Mouse (Mus musculus) right cerebral cortex, postnatal 14 days (tissue): ENCODE results near the gene Ep400.

Source experiments
- DNase-seq: peaks from one replicate; pipeline ENCODE4 v3.0.0; 2022

Ep400 gene

GRCm38 (mm10) chr5:110659682-110660081, 110.8 kb downstream of the Ep400 start:
- no peak for DNase-seq

DNA sequence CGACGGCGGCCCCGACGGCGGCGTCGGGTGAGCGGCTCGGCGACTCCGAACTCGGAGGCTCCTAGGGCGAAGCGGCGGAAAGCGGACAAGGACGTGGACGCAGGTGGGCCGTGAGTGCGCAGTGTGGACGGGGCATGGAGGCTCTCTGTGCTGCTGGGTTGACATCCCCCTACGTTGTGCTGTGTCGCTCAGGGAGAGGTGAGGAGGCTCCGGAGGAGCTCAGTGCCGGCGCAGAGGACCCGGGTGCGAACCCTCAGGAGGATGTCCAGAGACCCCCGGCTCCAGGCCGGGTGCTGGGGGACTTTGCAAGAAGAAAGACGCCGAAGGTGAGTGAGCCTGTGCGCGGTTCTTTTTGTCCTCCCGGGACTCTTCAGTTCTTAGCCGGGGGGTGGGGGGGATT, 116.8 kb downstream of the Ep400 start:
- DNase-seq: no peak

DNA sequence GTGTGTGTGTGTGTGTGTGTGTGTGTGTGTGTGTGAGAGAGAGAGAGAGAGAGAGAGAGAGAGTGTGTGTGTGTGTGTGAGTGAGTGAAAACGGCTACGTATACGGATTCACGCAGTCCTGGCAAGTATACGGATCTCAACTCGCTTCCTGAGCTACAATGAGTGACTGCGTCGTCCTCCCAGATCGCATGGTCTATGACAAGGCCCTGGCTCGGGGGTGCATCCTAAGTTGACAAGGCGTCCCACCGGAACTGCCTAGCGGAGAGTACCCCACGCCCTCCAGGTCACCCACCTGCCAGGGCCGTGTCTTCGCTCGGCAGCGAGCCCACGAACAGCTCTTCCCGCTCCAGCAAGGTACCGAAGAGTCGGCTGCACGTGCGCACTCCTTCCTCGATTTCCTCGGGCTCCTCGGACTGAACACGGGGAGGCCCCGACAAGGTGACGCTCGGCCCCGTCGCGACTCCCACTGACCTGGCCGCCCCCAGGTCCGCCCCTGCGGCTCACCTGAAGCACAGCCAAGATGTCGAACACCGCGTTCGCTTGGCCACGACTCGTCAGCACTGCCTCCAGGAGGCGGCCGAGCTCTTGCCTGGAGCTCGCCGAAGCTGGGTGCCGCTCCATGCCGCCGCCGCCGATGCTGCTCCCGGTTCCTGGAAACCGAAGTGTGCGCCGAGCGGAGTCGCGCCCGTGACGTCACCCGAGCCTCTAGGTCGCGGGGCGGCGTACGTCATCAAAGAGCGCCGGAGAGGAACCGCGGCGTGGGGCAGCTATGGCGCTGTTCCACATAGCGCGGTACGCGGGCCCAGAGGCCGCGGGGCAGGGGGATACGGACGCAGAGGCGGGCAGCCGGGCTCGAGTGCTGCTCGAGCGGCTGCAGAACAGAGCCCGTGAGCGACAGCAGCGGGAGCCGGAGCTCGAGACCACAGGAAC, 117.5 kb downstream of the Ep400 start, which contains the start of the genes Noc4l and Ddx51:
Gene Noc4l (minus strand): TSS at position 699 of the 930 bp plus-strand sequence.
Gene Ddx51 (plus strand): TSS at position 733 of the 930 bp plus-strand sequence.
- DNase-seq: peak; percentile 100

- DNase-seq: no peak
Measured at GRCm38 (mm10) chr5:110646377-110646776, 124.1 kb downstream of the Ep400 start.

DNA sequence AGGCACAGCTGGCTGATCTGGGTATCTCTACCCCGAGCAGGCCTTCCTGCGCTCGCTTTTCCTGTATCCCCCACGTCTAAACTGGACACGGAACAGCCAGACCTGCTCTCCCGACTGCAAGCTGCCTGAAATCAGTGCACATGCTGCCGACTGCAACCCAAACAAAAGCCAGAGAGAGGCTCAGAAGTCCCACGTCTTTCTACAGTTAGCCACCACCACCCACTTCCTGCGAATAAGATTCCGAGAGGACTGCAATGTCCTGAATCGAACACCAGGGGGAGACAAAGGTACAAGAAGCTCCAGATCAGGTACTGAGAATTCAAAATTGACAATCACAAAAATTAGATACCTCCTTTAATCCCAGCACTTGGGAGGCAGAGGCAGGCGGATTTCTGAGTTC, 131.1 kb downstream of the Ep400 start:
- DNase-seq: peak; percentile 68

- DNase-seq: no peak
Measured at GRCm38 (mm10) chr5:110638306-110639074, 132.0 kb downstream of the Ep400 start.

DNA sequence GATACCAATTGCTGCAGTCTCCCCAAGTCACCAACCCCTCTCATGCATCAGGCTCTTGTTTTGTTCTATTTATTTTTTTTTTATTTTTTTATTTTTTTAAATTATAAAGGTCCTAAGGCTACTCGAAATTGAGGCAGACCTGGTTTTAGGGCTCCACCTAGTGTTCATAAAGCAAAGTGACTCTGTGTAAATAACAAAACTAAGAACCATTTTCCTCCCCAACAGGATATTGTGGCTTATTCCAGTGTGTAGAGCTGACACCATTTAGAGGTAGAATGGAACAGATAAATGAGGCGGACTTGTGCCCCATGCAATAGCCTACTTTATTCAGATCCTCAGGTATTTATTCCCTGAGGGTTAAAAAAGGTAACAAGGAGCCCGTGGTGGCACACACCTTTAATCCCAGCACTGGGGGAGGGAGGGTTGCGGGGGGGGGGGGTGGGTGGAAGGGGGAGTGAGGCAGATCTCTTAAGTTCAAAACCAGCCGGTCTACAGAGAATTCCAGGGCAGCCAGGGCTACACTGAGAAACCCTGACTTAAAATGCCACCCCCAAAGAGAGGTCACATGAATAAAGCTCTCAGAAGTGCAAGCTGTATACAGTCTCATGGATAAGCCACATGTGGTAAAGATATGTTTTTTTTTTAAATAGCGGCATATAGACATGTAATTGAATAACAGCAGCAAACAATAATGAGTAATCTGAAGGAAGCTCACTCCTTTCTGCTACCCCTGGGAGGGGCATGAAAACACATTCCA, 134.4 kb downstream of the Ep400 start:
- DNase-seq: no peak

DNA sequence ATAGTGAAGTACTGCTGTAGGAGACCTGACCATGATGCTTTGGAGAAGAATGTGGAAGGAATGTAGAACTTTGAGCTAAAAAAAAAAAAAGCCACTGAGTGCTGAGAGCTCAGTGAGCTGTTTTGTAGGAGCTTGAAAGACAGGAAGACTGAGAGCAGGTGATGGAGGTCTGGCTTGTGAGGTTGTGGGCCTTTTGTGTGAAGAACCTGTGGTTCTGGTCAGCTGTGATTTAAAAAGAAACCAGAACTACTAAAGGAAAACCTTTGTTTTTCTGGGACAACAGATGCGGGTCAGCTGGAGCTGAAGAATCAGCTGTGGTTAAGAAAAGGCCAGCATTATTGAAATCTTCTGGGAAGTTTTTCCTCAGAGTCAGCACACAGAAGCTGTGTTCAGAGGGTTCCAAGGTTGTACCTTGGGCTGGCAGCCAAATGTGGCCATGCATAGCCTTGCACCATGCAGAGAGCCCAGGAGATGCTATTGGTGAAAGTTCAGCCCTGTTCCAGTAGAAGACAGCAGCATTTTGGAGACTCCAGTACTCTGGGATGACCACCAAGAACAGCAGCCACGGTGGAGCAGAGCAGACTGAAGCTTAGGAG, 140.9 kb downstream of the Ep400 start:
- DNase-seq: no peak

DNA sequence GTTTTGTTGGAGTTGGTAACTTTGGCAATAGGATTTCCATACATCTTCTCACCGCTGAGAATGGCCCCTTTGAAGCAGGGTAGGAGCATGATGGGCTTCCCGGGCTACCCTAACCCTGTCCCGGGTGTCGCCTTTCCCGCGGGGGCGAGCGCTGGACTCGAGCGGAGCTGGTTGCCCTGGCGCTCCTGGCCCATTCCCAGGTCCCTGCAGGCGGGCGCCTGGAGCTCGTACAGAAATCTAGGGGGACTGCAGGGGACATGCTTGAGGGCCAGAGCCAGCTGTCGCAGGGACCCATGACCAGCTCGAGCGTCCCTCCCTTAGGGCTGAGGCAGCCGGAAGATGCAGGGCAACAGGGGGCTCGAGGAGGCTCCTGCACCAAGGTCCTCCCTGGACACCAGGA, 142.4 kb downstream of the Ep400 start:
- DNase-seq: no peak

- DNase-seq: no peak
Measured at GRCm38 (mm10) chr5:110627351-110627750, 143.2 kb downstream of the Ep400 start.

GRCm38 (mm10) chr5:110624319-110624718, 146.2 kb downstream of the Ep400 start:
- no peak for DNase-seq

DNA sequence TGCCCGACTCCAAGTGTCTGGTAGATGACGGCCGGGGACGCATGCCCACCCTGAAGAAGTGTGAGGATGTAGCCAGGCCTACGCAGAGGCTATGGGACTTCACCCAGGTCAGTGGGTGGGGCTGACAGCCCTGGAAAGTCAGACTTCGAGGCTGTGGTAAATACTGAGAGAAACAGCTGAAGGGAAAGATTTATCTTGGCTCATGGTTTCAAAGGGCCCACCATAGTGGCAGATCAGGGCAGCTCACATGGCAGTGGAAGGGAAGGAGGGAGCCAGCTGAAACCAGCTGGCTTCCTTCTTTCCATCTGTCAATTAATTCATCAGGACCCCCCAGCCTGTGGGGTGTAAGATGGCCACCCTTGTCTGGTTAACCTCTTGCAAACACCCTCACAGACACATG, 151.3 kb downstream of the Ep400 start:
- no peak for DNase-seq
